Mouse (Mus musculus): ENCODE measurements around the gene 1700029F12Rik. TPM values are rescaled to one million over a fixed set of nuclear protein-coding genes. Genes with fewer than 3 reads are reported as not detected.
A peak's percentile ranks its signal among the peaks of the same experiment; 100 is the strongest.

Gene 1700029F12Rik
- total and polyA plus RNA-seq, 3 experiments = not detected

GRCm38 (mm10) chr13:96973318-96973717, 60.8 kb downstream of the 1700029F12Rik start:
- Histone ChIP-seq H3K9ac (ENCODE audit: insufficient read depth, low read depth) (no peak overlapping the region), H3K27ac (ENCODE audit: insufficient read depth, low read depth) (no peak overlapping the region), H3K36me3 (replicated peaks in 1 of 2; ENCODE audit: control insufficient read depth in 1 of 2, insufficient read depth in 1 of 2, low read length in 1 of 2) (no peaks in the 10 kb centered on the region), H3K27me3 (replicated peaks) (no peaks in the 10 kb centered on the region), H3K4me2 (ENCODE audit: insufficient read depth, low read depth, poor library complexity, severe bottlenecking) (no peak overlapping the region), H3K9me3 (replicated peaks; ENCODE audit: low read length) (no peaks in the 10 kb centered on the region), H3K79me2 (replicated peaks; ENCODE audit: control insufficient read depth, extremely low read depth, insufficient read depth, poor library complexity, severe bottlenecking) (no peaks in the 10 kb centered on the region), H3K4me3 (replicated peaks in 1 of 3; ENCODE audit: low read depth in 2 of 3, low read length in 2 of 3, poor library complexity in 1 of 3) (no peak overlapping the region), H3K4me1 (ENCODE audit: control insufficient read depth in 1 of 2, insufficient read depth in 2 of 2) (no peaks in the 10 kb centered on the region)
- dilution Hi-C loops (cut with MboI; ENCODE audit: extremely low pct_ligation_motif_present, extremely low pct_unique_long_range_greater_than_20kb, low sequenced_read_pairs) = no loop called here
- no peak for DNase-seq (ENCODE audit: extremely low read depth)
- in situ Hi-C loops (cut with MboI; ENCODE audit: low pct_ligation_motif_present, low pct_unique_long_range_greater_than_20kb, low sequenced_read_pairs) = no loop called here
- TF ChIP-seq JUND (conservative IDR thresholded peaks at IDR 0.05; ENCODE audit: low read depth, low read length) (no peak), MAFK (IDR thresholded peaks at IDR 0.05; ENCODE audit: insufficient replicate concordance, low read length) (peak; percentile 80), CTCF (conservative IDR thresholded peaks at IDR 0.05 in 1 of 2, IDR thresholded peaks at IDR 0.05 in 1 of 2; ENCODE audit: low read depth in 2 of 2, low read length in 2 of 2) (no peak)

Other genes starting within 250 kb of the 1700029F12Rik start
- gene Gcnt4, start 109.7 kb downstream of the 1700029F12Rik start, total RNA-seq (2012; rRNA removed) = not detected in 2 replicates
- gene Gcnt4, start 109.7 kb downstream of the 1700029F12Rik start, total RNA-seq (2014; rRNA removed) = not detected in 2 replicates
- gene Gcnt4, start 109.7 kb downstream of the 1700029F12Rik start, polyA plus RNA-seq (2012; ENCODE audit: insufficient read length, low read depth) = not detected in 2 replicates
- 0.42 and 0.55 TPM in 2 replicates for gene Fam169a, start 32.9 kb upstream of the 1700029F12Rik start, total RNA-seq (2012; rRNA removed)
- not detected in 2 replicates for gene Fam169a, start 32.9 kb upstream of the 1700029F12Rik start, total RNA-seq (2014; rRNA removed)
- gene Fam169a, start 32.9 kb upstream of the 1700029F12Rik start, polyA plus RNA-seq (2012; ENCODE audit: insufficient read length, low read depth) = 0.64 and 0.79 TPM in 2 replicates
- gene Gm6169, start 64.9 kb upstream of the 1700029F12Rik start, total RNA-seq (2012; rRNA removed) = 3.7 and 3.9 TPM in 2 replicates
- 12.8 and 17.6 TPM in 2 replicates for gene Gm6169, start 64.9 kb upstream of the 1700029F12Rik start, total RNA-seq (2014; rRNA removed)
- gene Gm6169, start 64.9 kb upstream of the 1700029F12Rik start, polyA plus RNA-seq (2012; ENCODE audit: insufficient read length, low read depth) = 3.8 and 4.4 TPM in 2 replicates
- 34.8 and 38.0 TPM in 2 replicates for gene Gfm2, start 103.6 kb upstream of the 1700029F12Rik start, total RNA-seq (2012; rRNA removed)
- gene Gfm2, start 103.6 kb upstream of the 1700029F12Rik start, total RNA-seq (2014; rRNA removed) = 35.5 and 40.3 TPM in 2 replicates
- 37.4 and 42.1 TPM in 2 replicates for gene Gfm2, start 103.6 kb upstream of the 1700029F12Rik start, polyA plus RNA-seq (2012; ENCODE audit: insufficient read length, low read depth)
- 152 and 159 TPM in 2 replicates for gene Nsa2, start 103.6 kb upstream of the 1700029F12Rik start, total RNA-seq (2012; rRNA removed)
- gene Nsa2, start 103.6 kb upstream of the 1700029F12Rik start, total RNA-seq (2014; rRNA removed) = 126 and 138 TPM in 2 replicates
- gene Nsa2, start 103.6 kb upstream of the 1700029F12Rik start, polyA plus RNA-seq (2012; ENCODE audit: insufficient read length, low read depth) = 305 and 312 TPM in 2 replicates
- 26.2 and 31.0 TPM in 2 replicates for gene Hexb, start 164.0 kb upstream of the 1700029F12Rik start, total RNA-seq (2012; rRNA removed)
- 75.7 and 80.9 TPM in 2 replicates for gene Hexb, start 164.0 kb upstream of the 1700029F12Rik start, total RNA-seq (2014; rRNA removed)
- gene Hexb, start 164.0 kb upstream of the 1700029F12Rik start, polyA plus RNA-seq (2012; ENCODE audit: insufficient read length, low read depth) = 36.8 and 37.9 TPM in 2 replicates
- gene Enc1, start 206.7 kb upstream of the 1700029F12Rik start, total RNA-seq (2012; rRNA removed) = 3.7 and 3.9 TPM in 2 replicates
- 5.5 and 6.4 TPM in 2 replicates for gene Enc1, start 206.7 kb upstream of the 1700029F12Rik start, total RNA-seq (2014; rRNA removed)
- gene Enc1, start 206.7 kb upstream of the 1700029F12Rik start, polyA plus RNA-seq (2012; ENCODE audit: insufficient read length, low read depth) = 6.1 and 7.0 TPM in 2 replicates

All from CH12.LX (cell line).